Mouse (Mus musculus): ENCODE data around the gene Samt1.
"Not testable (repeated sequence)": the region's sequence is repeated elsewhere in the genome, so short reads cannot be mapped to it uniquely, and the experiment has no call there.

Gene Samt1

GRCm38 (mm10) chrX:154012540-154012939 is at the start of gene Samt1:
Gene Samt1, minus strand, starts transcription at chrX:154012640.
- in situ Hi-C loops (cut with MboI, MseI) = loop anchor here (25.0 kb wide), 1 partner anchor 125 kb away; no protein-coding TSS in a partner anchor

- in situ Hi-C loops (cut with MboI, MseI) = not testable (repeated sequence)
These were observed 42.5 kb upstream of the Samt1 start, which contains the start of gene Gm10057 for GRCm38 (mm10) chrX:154054939-154055338. Gene Gm10057, minus strand, starts transcription at chrX:154055039.

DNA sequence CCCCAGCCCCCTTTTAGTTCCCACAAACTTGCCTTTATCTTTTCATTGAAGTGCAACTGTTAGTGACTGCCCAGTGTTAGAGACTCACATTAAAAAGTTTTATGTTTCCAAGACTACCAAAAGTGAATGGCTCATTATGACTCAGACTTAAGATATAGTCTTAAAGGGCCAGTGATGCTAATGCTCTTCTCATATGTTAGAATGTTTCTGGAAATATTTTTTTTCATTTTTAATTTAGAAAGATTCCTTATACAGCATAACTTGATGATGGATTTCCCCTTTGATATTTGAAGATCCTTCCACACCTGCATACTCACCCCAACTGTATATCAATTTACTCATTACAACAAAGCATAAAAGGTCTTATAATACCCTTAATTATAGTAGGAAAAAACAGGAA is 21.3 kb upstream of the Samt1 start, which contains the start of gene 4921511M17Rik:
TSS of gene 4921511M17Rik (minus strand) at position 101 of the 400 bp plus-strand sequence.
- in situ Hi-C loops (cut with MboI, MseI) = not testable (repeated sequence)

DNA sequence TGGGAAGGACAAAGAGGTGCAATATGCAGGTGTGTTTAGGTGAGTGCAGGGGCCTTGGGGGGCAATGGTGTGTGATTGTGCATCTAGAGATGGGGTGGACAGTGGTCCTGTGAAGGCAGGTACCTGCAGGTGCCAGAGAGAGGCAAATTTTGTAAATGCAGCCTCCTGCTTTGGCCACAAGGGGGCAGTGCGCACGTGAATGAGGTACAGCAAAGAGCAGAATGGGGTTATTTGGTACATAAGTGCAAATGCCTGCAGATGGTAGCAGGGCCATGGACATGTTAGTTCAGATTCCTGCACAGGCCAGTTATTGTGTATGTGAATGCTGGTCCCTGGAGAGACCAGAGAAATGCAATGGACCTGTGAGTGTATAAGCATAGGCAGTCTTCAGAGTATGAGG is 35.5 kb downstream of the Samt1 start:
- in situ Hi-C loops (cut with MboI, MseI) = not testable (repeated sequence)

DNA sequence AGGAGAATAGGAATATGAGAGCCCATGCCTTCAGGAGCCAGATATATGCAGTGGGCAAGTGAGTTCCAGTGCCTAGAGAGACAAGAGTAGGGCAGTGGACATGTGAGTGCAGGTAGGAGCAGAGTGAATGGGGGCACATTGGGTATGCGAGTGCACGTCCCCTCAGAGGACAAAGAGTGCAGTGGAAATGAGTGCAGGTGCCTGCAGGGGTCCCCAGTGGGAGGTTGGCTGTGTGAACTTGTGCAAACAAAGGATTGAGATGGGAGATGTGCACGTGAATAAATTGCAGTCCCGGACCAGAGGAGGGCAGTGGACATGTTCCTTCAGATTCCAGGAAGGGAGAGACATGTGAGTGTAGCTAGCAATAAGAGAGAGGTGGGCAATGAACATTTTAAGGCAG is 36.0 kb downstream of the Samt1 start:
- in situ Hi-C loops (cut with MboI, MseI) = not testable (repeated sequence)

- in situ Hi-C loops (cut with MboI, MseI) = no loop called here
These were observed 38.0 kb downstream of the Samt1 start for GRCm38 (mm10) chrX:153974450-153974849.

- in situ Hi-C loops (cut with MboI, MseI) = not testable (repeated sequence)
These were observed 59.6 kb downstream of the Samt1 start for GRCm38 (mm10) chrX:153952866-153953265.

Measured in T-helper 2 cell (primary cell).